ENCODE assay signal across 30 mouse cellular contexts in genomic region chr7:98953649-98954048, GRCm38 (mm10).
DNase-seq lines count a peak whose midpoint lies in the region; ATAC-seq lines count a peak whose summit lies in the region.
"Had no signal": no experiment of that assay in that cellular context is flagged by ENCODE, and none has a peak within 500 bp of the region (broad histone marks: within the 10 kb centered on the region; RNA-seq: fewer than 3 reads in every experiment).

No protein-coding gene starts in this region.

- H3K4me2 ChIP-seq in heart, embryonic 12.5 days, result no peak overlapping the region
- H3K4me2 ChIP-seq: embryonic facial prominence, embryonic 12.5 days; intestine, embryonic 15.5 days; limb, embryonic 15.5 days; lung, embryonic 15.5 days; midbrain, embryonic 12.5 days; neural tube, embryonic 12.5 days had no signal

- no peak overlapping the region for H3K27ac ChIP-seq in heart, embryonic 12.5 days (ENCODE audit: poor library complexity, severe bottlenecking)
- H3K27ac ChIP-seq: embryonic facial prominence, embryonic 12.5 days; heart, adult 2 months; intestine, embryonic 15.5 days; limb, embryonic 15.5 days; liver, embryonic 14.5 days; lung, embryonic 15.5 days; midbrain, embryonic 12.5 days; neural tube, embryonic 12.5 days had no signal

- no peak overlapping the region for H3K9ac ChIP-seq in heart, embryonic 12.5 days
- H3K9ac ChIP-seq: embryonic facial prominence, embryonic 12.5 days; intestine, embryonic 15.5 days; limb, embryonic 15.5 days; liver, embryonic 14.5 days; lung, embryonic 15.5 days; midbrain, embryonic 12.5 days; neural tube, embryonic 12.5 days had no signal

- H3K4me3 ChIP-seq in heart, embryonic 12.5 days, result no peak overlapping the region
- H3K4me3 ChIP-seq: embryonic facial prominence, embryonic 12.5 days; heart, adult 2 months; intestine, embryonic 15.5 days; limb, embryonic 15.5 days; lung, embryonic 15.5 days; midbrain, embryonic 12.5 days; myocyte; neural tube, embryonic 12.5 days had no signal

- WGBS in heart, embryonic 12.5 days, result 46% methylated on average over 3 of the region's 3 CpGs

- ATAC-seq in heart, embryonic 12.5 days (ENCODE audit: insufficient number of reproducible peaks, low FRiP score), result peak; percentile 11; the same call in 1 of the 2 replicates
- ATAC-seq: activated CD4-positive, CD25-positive, alpha-beta regulatory T cell, adult 4 months; CD4-positive, CD25-positive, alpha-beta regulatory T cell, adult 4 months; forebrain, embryonic 14.5 days; hindbrain, embryonic 16.5 days; intestine, embryonic 15.5 days had no signal

- no peaks in the 10 kb centered on the region for H3K9me3 ChIP-seq in heart, embryonic 12.5 days (replicated peaks)
- H3K9me3 ChIP-seq: embryonic facial prominence, embryonic 12.5 days; intestine, embryonic 15.5 days; limb, embryonic 15.5 days; lung, embryonic 15.5 days; midbrain, embryonic 12.5 days; neural tube, embryonic 12.5 days had no signal

- H3K4me1 ChIP-seq in heart, embryonic 12.5 days (replicated peaks), result peaks cover 38% of the 10 kb centered on the region

- intact Hi-C loops in heart, postnatal 10 days (cut with DNase I), result no loop called here

- no peaks in the 10 kb centered on the region for H3K36me3 ChIP-seq in heart, embryonic 12.5 days
- 0 out of 2 replicates have a peak, but pooled peaks cover 2% of the 10 kb centered on the region for H3K36me3 ChIP-seq in splenic B cell, adult 2 months (ENCODE audit: control insufficient read depth, insufficient read depth, low read length, poor library complexity, severe bottlenecking)
- H3K36me3 ChIP-seq: embryonic facial prominence, embryonic 12.5 days; intestine, embryonic 15.5 days; limb, embryonic 15.5 days; lung, embryonic 15.5 days; midbrain, embryonic 12.5 days; neural tube, embryonic 12.5 days had no signal

- DNase-seq in heart, postnatal 10 days, result no peak
- DNase-seq in lung, postnatal 10 days, result peak; percentile 45
- no peak for DNase-seq in lung, postnatal 14 days
- DNase-seq in ZHBTc4 (ENCODE audit: low read depth, low spot score), result peak; percentile 20
- DNase-seq in splenic B cell, adult 2 months (ENCODE audit: low read depth, low spot score), result peak; percentile 8
- DNase-seq in liver, result no peak
- DNase-seq: adrenal gland, adult 8-10 months; cerebellum, adult 8-10 months; cerebellum, postnatal 25 days; embryo, embryonic 11 days; gastrocnemius, postnatal 14 days; heart, adult 2 months; kidney, adult 8-10 months; kidney, postnatal 10 days; layer of hippocampus, postnatal 36 days; left cerebral cortex, postnatal 4 days; thymus, postnatal 4 days had no signal

- H3K27me3 ChIP-seq in heart, embryonic 12.5 days (replicated peaks), result no peaks in the 10 kb centered on the region
- H3K27me3 ChIP-seq in splenic B cell, adult 2 months (ENCODE audit: control insufficient read depth, insufficient read depth, low read length, poor library complexity, severe bottlenecking), result no peaks in the 10 kb centered on the region
- H3K27me3 ChIP-seq: embryonic facial prominence, embryonic 12.5 days; intestine, embryonic 15.5 days; lung, embryonic 15.5 days; midbrain, embryonic 12.5 days; neural tube, embryonic 12.5 days had no signal

Comparison
In these comparisons a context has a peak if more than half of its experiments do, and no peak if none do; other contexts are left out.
1. DNase-seq: peak in lung, postnatal 10 days (single experiment), ZHBTc4 (single experiment) and splenic B cell, adult 2 months (single experiment); none in heart, postnatal 10 days (0 of 2), lung, postnatal 14 days (single experiment) and liver (single experiment).